Mouse (Mus musculus) lung, embryonic 14.5 days (tissue): ENCODE results near the gene Chrne. TPM values are rescaled to one million over a fixed set of nuclear protein-coding genes. Genes with fewer than 3 reads are reported as not detected.

Experiments
- ATAC-seq: fragments of 200-750 bp; cut with Nextera tagmentation; 2 replicates; pipeline ENCODE4 v1.8.0; 2017; ENCODE audit warnings: mild to moderate bottlenecking, moderate TSS enrichment, moderate library complexity; ENCODE audit not compliant: insufficient read depth
- DNase-seq: peaks from one replicate; pipeline ENCODE4 v3.0.0-alpha.2; 2015
- H3K27ac ChIP-seq: fragments of 300-500 bp; sonication (generic); 2 replicates; pipeline ENCODE4 v1.5.1; 2014; ENCODE audit warnings: low read depth, mild to moderate bottlenecking, moderate library complexity
- H3K27me3 ChIP-seq: fragments of 300-500 bp; sonication (generic); 2 replicates; pipeline ENCODE4 v1.6.1; 2014; ENCODE audit warnings: low read length, control low read depth; ENCODE audit not compliant: insufficient read depth
- H3K36me3 ChIP-seq: fragments of 300-500 bp; sonication (generic); 2 replicates; pipeline ENCODE4 v1.6.1; 2014; ENCODE audit warnings: control low read depth; ENCODE audit not compliant: insufficient read depth
- H3K4me1 ChIP-seq: fragments of 300-500 bp; sonication (generic); 2 replicates; pipeline ENCODE4 v1.6.1; 2014; ENCODE audit warnings: antibody characterized with exemption, control low read depth; ENCODE audit not compliant: insufficient read depth
- H3K4me2 ChIP-seq: fragments of 300-500 bp; sonication (generic); 2 replicates; pipeline ENCODE4 v1.6.1; 2014; ENCODE audit warnings: mild to moderate bottlenecking
- H3K4me3 ChIP-seq: fragments of 300-500 bp; sonication (generic); 2 replicates; pipeline ENCODE4 v1.5.1; 2014; ENCODE audit warnings: low read depth, low read length
- H3K9ac ChIP-seq: fragments of 300-500 bp; sonication (generic); 2 replicates; pipeline ENCODE4 v1.6.1; 2014
- H3K9me3 ChIP-seq: fragments of 300-500 bp; sonication (generic); 2 replicates; pipeline ENCODE4 v1.6.1; 2016; ENCODE audit warnings: low read depth, low read length, control low read depth
- CTCF ChIP-seq: IDR thresholded peaks from 2 replicates; pipeline ENCODE4 v1.5.1; 2016; ENCODE audit warnings: antibody characterized with exemption, low read depth
- WGBS: fragments of 180-500 bp; shearing (Covaris S2); extraction: QIAGEN DNeasy Blood & Tissue Kit; methylation state at CpG from one replicate; pipeline ENCODE4 v1.1.7; 2014; 5-methylcytosine and 5-hydroxymethylcytosine counted together
- polyA plus RNA-seq: library from polyadenylated mRNA; unstranded; fragments of >200 nt; fragmentation: Nextera tagmentation; extraction: Ambion mirVana; gene quantifications from 2 replicates; pipeline ENCODE4 v1.2.1, GENCODE M21; 2014

Gene Chrne
- polyA plus RNA-seq, 1 experiment from 2014 or later = not detected

- DNase-seq = peak; percentile 77
- H3K4me1 ChIP-seq = peaks cover 26% of the 10 kb centered on the region
- WGBS = under 1% methylated on average over 61 of the region's 61 CpGs
Observed at GRCm38 (mm10) chr11:70655571-70656455, 36.8 kb upstream of the Chrne start.

DNA sequence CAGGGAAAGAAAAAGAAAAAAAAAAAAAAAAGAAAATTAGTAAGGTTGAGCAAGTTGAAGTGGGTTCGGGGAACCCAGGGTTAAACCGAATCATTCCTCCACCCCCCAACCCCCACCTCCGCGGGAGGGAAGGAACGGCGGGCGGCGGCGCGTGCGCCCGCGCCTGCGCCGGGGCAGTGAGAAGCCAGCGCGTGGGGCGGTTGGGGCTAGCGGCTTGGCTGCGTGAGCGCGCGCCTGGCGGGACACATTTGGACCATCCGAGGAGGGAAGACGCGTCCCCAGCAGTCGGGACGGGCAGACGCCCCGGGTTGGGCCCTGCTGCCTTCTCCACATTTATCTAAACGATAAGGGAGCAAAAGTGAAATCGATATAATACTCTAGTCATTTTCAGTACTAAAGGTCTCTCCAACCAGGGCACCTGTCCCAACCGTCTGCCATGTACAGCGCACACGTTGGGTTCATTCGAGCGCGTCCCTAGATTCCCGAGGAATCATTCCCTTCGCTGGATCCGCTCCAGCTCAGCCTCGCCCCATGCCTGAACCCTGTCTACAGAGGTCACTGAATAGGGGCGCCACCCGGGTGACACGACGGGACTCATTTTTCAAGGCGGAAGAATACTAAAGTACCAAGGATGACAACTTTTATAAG lies 36.0 kb upstream of the Chrne start:
- Histone ChIP-seq H3K9me3 (no peaks in the 10 kb centered on the region), H3K36me3 (peaks cover 38% of the 10 kb centered on the region), H3K4me1 (peaks cover 26% of the 10 kb centered on the region), H3K4me3 (peak overlapping the region; percentile 100), H3K27ac (peak overlapping the region; percentile 99), H3K9ac (peak overlapping the region; percentile 97), H3K27me3 (no peaks in the 10 kb centered on the region), H3K4me2 (peak overlapping the region; percentile 97)
- no peak for TF ChIP-seq CTCF
- under 1% methylated on average over 44 of the region's 48 CpGs for WGBS
- ATAC-seq = peak; percentile 48
- DNase-seq = peak; percentile 92

More at GRCm38 (mm10) chr11:70655571-70656455, 36.8 kb upstream of the Chrne start:
- peak overlapping the region; percentile 100 for H3K4me3 ChIP-seq
- peak overlapping the region; percentile 97 for H3K9ac ChIP-seq
- H3K4me2 ChIP-seq = peak overlapping the region; percentile 97
- TF ChIP-seq CTCF = no peak
- no peaks in the 10 kb centered on the region for H3K27me3 ChIP-seq
- peak overlapping the region; percentile 99 for H3K27ac ChIP-seq
- peaks cover 34% of the 10 kb centered on the region for H3K36me3 ChIP-seq
- H3K9me3 ChIP-seq = no peaks in the 10 kb centered on the region
- peak; percentile 40; the same call in 1 of the 2 replicates for ATAC-seq

DNA sequence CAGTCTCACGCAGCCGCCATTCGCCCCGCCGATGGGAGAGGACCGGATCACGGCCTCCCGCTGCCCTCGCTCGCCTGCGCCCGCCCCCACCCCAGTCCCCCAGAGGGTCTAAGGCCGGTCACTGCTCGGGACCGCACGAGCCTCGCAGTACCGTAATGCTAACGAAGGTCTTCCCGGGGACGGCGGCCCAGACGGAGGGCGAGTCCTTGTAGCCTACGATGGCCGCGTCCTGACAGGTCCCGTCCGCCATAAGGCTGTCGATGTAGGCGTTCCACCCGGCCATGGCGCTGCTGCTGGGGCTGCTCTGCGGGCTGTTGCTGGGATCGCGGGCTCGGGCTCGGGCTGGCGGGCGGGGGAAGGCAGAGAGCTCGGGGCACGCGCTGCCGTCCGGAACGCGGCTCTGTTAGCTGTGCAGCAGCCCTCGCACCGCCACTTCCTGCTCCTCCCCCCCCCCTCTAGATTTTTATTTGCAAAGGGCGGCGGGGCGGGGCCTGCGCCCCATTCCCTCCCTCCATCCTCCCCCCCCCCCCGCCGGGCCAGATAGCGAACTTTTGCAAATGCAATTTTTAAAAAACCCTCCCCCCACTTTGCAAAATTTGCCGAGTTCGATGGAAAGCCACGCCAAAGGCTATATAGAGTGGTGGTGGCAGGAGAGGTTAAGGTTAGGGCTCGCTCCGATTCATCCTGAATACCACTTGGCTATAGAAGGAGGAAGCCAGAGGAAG lies 35.3 kb upstream of the Chrne start, which contains the start of gene Pfn1:
Gene Pfn1 (minus strand): TSS at position 447 of the 725 bp plus-strand sequence.
- peak; percentile 88 for DNase-seq
- no peaks in the 10 kb centered on the region for H3K9me3 ChIP-seq
- peaks cover 26% of the 10 kb centered on the region for H3K4me1 ChIP-seq
- H3K27ac ChIP-seq = peak within 1 kb of the TSS; percentile 99
- no peaks in the 10 kb centered on the region for H3K27me3 ChIP-seq
- peak within 1 kb of the TSS; percentile 97 for H3K4me2 ChIP-seq
- H3K4me3 ChIP-seq = peak within 1 kb of the TSS; percentile 100
- peak within 1 kb of the TSS; percentile 97 for H3K9ac ChIP-seq
- 1% methylated on average over 60 of the region's 61 CpGs for WGBS
- no peak for TF ChIP-seq CTCF
- H3K36me3 ChIP-seq = peaks cover 43% of the 10 kb centered on the region
- peak; percentile 42 for ATAC-seq

DNA sequence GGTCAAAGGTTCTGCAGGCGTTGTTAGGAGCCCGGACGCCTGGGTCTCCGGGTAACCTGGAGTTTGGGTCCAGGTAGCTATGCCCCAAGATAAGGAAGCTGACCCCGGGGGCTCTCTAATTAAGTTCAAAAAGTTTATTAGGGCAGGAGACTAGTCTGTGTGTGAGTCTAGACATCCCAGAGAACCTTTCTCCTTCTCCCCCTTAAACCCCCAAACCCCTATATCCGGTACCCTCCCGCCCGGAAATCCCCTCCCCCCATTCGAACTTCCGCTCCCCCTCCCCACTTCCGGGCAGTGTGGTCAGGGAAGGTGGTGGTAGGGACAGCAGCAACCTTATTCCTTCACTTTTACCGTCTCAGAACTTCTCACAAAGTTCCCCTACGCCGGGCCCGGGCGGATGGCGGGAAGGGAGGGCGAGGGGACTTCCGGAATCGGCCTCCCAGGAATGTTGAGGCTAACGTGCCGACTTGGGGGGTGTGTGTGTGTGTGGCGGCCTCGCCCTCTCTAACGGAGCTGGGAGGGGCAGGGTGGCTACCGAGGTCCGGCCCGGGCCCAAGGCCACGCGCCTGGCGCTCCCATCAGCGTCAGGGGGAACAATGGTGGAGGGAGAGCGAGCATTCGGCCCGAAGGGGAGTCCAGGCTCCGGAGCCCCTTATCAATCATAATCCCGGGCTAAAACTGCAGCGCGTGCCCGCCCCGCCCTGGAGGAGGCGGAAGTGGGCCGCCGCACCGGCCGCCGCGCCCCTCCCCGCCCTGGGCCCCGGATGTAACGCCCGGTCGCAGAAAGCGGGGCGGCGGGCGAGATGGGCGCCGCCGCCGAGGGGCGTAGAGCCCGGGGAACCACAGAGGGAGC lies 34.6 kb upstream of the Chrne start:
- peaks cover 26% of the 10 kb centered on the region for H3K4me1 ChIP-seq
- H3K9ac ChIP-seq = peak overlapping the region; percentile 97
- H3K4me3 ChIP-seq = peak overlapping the region; percentile 100
- DNase-seq (peak; percentile 80), ATAC-seq (peak; percentile 41)
- H3K27me3 ChIP-seq = no peaks in the 10 kb centered on the region
- under 1% methylated on average over 63 of the region's 63 CpGs for WGBS
- no peaks in the 10 kb centered on the region for H3K9me3 ChIP-seq
- peak overlapping the region; percentile 97 for H3K4me2 ChIP-seq
- no peak for TF ChIP-seq CTCF
- H3K27ac ChIP-seq = peak overlapping the region; percentile 99
- H3K36me3 ChIP-seq = peaks cover 48% of the 10 kb centered on the region

DNA sequence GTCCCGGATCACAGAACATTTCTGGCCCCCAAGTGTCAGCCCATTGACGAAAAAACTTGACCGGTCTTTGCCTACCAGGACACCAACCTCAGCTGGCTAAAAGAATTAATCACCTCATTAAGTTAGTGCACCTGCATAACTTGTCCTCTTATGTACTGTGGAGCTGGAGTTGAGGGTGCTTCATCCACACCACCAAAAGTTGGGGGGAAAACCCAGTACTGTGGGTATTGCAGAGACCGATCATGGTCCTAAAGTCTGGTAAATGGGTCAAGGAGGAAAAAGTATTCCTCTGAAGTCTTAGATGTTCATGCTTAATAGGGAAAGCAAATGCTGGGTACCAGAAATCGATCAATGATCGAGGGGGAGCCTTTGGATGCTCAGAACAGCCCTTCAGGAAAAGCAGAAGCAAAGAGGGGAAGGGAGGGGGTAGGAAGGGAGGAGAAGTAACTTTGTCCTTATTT lies 33.9 kb upstream of the Chrne start:
- Histone ChIP-seq H3K36me3 (peaks cover 53% of the 10 kb centered on the region), H3K9me3 (no peaks in the 10 kb centered on the region), H3K27me3 (no peaks in the 10 kb centered on the region), H3K4me3 (peak overlapping the region; percentile 100), H3K4me1 (peaks cover 22% of the 10 kb centered on the region), H3K4me2 (peak overlapping the region; percentile 97), H3K9ac (peak overlapping the region; percentile 97), H3K27ac (peak overlapping the region; percentile 99)
- DNase-seq = no peak
- no peak for TF ChIP-seq CTCF
- ATAC-seq = no peak
- WGBS = 43% methylated on average over 6 of the region's 6 CpGs
